Mouse (Mus musculus): Measurements from ENCODE around the gene Rtel1. TPM values are rescaled to one million over a fixed set of nuclear protein-coding genes. Genes with fewer than 3 reads are reported as not detected.

The Rtel1 gene
- polyA plus RNA-seq, 1 experiment from 2014 or later = 10.4 TPM

- no peak for TF ChIP-seq EP300 (IDR thresholded peaks at IDR 0.05)
- TF ChIP-seq CTCF (IDR thresholded peaks at IDR 0.05) = no peak
- ATAC-seq (no peak), DNase-seq (ENCODE audit: low spot score) (no peak)
- H3K27me3 ChIP-seq (replicated peaks; ENCODE audit: insufficient read depth, low read length) = no peaks in the 10 kb centered on the region
- H3K4me1 ChIP-seq (ENCODE audit: insufficient read depth, low read depth, low read length) = no peaks in the 10 kb centered on the region
- peaks cover 22% of the 10 kb centered on the region; the same call in 1 of the 2 replicates for H3K36me3 ChIP-seq (ENCODE audit: insufficient read depth, low read length)
- H3K9me3 ChIP-seq (ENCODE audit: low read length) = no peaks in the 10 kb centered on the region
- no peak overlapping the region for H3K4me2 ChIP-seq (replicated peaks; ENCODE audit: low read depth, low read length)
- H3K9ac ChIP-seq (replicated peaks; ENCODE audit: low read depth) = no peak overlapping the region
- WGBS = 92% methylated on average over 4 of the region's 4 CpGs
- H3K4me3 ChIP-seq (ENCODE audit: low read depth, low read length) = no peak overlapping the region
- H3K27ac ChIP-seq (ENCODE audit: low read length) = no peak overlapping the region
Observed at GRCm38 (mm10) chr2:181340426-181340825, 20.9 kb downstream of the Rtel1 start.

- Histone ChIP-seq H3K9ac (replicated peaks; ENCODE audit: low read depth) (no peak overlapping the region), H3K27ac (ENCODE audit: low read length) (no peak overlapping the region), H3K9me3 (ENCODE audit: low read length) (no peaks in the 10 kb centered on the region), H3K4me2 (replicated peaks; ENCODE audit: low read depth, low read length) (no peak overlapping the region), H3K36me3 (ENCODE audit: insufficient read depth, low read length) (peaks cover 13% of the 10 kb centered on the region; the same call in 1 of the 2 replicates), H3K27me3 (replicated peaks; ENCODE audit: insufficient read depth, low read length) (no peaks in the 10 kb centered on the region), H3K4me3 (ENCODE audit: low read depth, low read length) (no peak overlapping the region), H3K4me1 (ENCODE audit: insufficient read depth, low read depth, low read length) (no peaks in the 10 kb centered on the region)
- DNase-seq (ENCODE audit: low spot score) (no peak), ATAC-seq (no peak)
- TF ChIP-seq EP300 (IDR thresholded peaks at IDR 0.05) = no peak
- no peak for TF ChIP-seq CTCF (IDR thresholded peaks at IDR 0.05)
- WGBS = 89% methylated on average over 6 of the region's 6 CpGs
Observed at GRCm38 (mm10) chr2:181342766-181343165, 23.2 kb downstream of the Rtel1 start.

- H3K36me3 ChIP-seq (ENCODE audit: insufficient read depth, low read length) = peaks cover 40% of the 10 kb centered on the region
- DNase-seq (ENCODE audit: low spot score) (no peak), ATAC-seq (no peak)
- H3K4me2 ChIP-seq (replicated peaks; ENCODE audit: low read depth, low read length) = no peak overlapping the region
- no peak overlapping the region for H3K9ac ChIP-seq (replicated peaks; ENCODE audit: low read depth)
- 75% methylated on average over 3 of the region's 3 CpGs for WGBS
- no peak overlapping the region for H3K27ac ChIP-seq (ENCODE audit: low read length)
- H3K9me3 ChIP-seq (ENCODE audit: low read length) = no peaks in the 10 kb centered on the region
- no peak for TF ChIP-seq CTCF (IDR thresholded peaks at IDR 0.05)
- no peaks in the 10 kb centered on the region for H3K4me1 ChIP-seq (ENCODE audit: insufficient read depth, low read depth, low read length)
- H3K27me3 ChIP-seq (replicated peaks; ENCODE audit: insufficient read depth, low read length) = no peaks in the 10 kb centered on the region
- no peak overlapping the region for H3K4me3 ChIP-seq (ENCODE audit: low read depth, low read length)
Observed at GRCm38 (mm10) chr2:181356780-181357179, 37.2 kb downstream of the Rtel1 start.

GRCm38 (mm10) chr2:181363946-181364345 is 44.4 kb downstream of the Rtel1 start:
- DNase-seq (ENCODE audit: low spot score) (no peak), ATAC-seq (no peak)
- H3K9me3 ChIP-seq (ENCODE audit: low read length) = no peaks in the 10 kb centered on the region
- H3K27me3 ChIP-seq (replicated peaks; ENCODE audit: insufficient read depth, low read length) = no peaks in the 10 kb centered on the region
- H3K36me3 ChIP-seq (ENCODE audit: insufficient read depth, low read length) = peaks cover 26% of the 10 kb centered on the region
- no peak overlapping the region for H3K9ac ChIP-seq (replicated peaks; ENCODE audit: low read depth)
- peak overlapping the region; percentile 97; the same call in 1 of the 2 replicates for H3K4me2 ChIP-seq (replicated peaks; ENCODE audit: low read depth, low read length)
- peak overlapping the region; percentile 91; the same call in 1 of the 2 replicates for H3K4me3 ChIP-seq (ENCODE audit: low read depth, low read length)
- no peak for TF ChIP-seq EP300 (IDR thresholded peaks at IDR 0.05)
- no peak for TF ChIP-seq CTCF (IDR thresholded peaks at IDR 0.05)
- H3K27ac ChIP-seq (ENCODE audit: low read length) = no peak overlapping the region
- peaks cover 13% of the 10 kb centered on the region; the same call in 1 of the 2 replicates for H3K4me1 ChIP-seq (ENCODE audit: insufficient read depth, low read depth, low read length)
- whole genome bisulfite sequencing = 77% methylated on average over 3 of the region's 3 CpGs

GRCm38 (mm10) chr2:181364487-181364859 is 44.9 kb downstream of the Rtel1 start:
- Histone ChIP-seq H3K4me2 (replicated peaks; ENCODE audit: low read depth, low read length) (peak overlapping the region; percentile 97), H3K9ac (replicated peaks; ENCODE audit: low read depth) (peak overlapping the region; percentile 86), H3K4me1 (ENCODE audit: insufficient read depth, low read depth, low read length) (peaks cover 13% of the 10 kb centered on the region; the same call in 1 of the 2 replicates), H3K4me3 (ENCODE audit: low read depth, low read length) (peak overlapping the region; percentile 91), H3K36me3 (ENCODE audit: insufficient read depth, low read length) (peaks cover 21% of the 10 kb centered on the region), H3K27me3 (replicated peaks; ENCODE audit: insufficient read depth, low read length) (no peaks in the 10 kb centered on the region), H3K27ac (ENCODE audit: low read length) (peak overlapping the region; percentile 94), H3K9me3 (ENCODE audit: low read length) (no peaks in the 10 kb centered on the region)
- no peak for DNase-seq (ENCODE audit: low spot score)
- ATAC-seq = no peak
- WGBS = 7% methylated on average over 14 of the region's 14 CpGs
- TF ChIP-seq EP300 (IDR thresholded peaks at IDR 0.05) (no peak), CTCF (IDR thresholded peaks at IDR 0.05) (no peak)

- Histone ChIP-seq H3K4me1 (ENCODE audit: insufficient read depth, low read depth, low read length) (peaks cover 13% of the 10 kb centered on the region; the same call in 1 of the 2 replicates), H3K4me3 (ENCODE audit: low read depth, low read length) (peak within 1 kb of the TSS; percentile 91), H3K4me2 (replicated peaks; ENCODE audit: low read depth, low read length) (peak within 1 kb of the TSS; percentile 97), H3K36me3 (ENCODE audit: insufficient read depth, low read length) (peaks cover 15% of the 10 kb centered on the region; the same call in 1 of the 2 replicates), H3K9me3 (ENCODE audit: low read length) (no peaks in the 10 kb centered on the region), H3K27me3 (replicated peaks; ENCODE audit: insufficient read depth, low read length) (no peaks in the 10 kb centered on the region), H3K9ac (replicated peaks; ENCODE audit: low read depth) (peak within 1 kb of the TSS; percentile 86), H3K27ac (ENCODE audit: low read length) (peak within 1 kb of the TSS; percentile 94)
- WGBS = under 1% methylated on average over 65 of the region's 71 CpGs
- ATAC-seq (peak; percentile 96), DNase-seq (ENCODE audit: low spot score) (peak; percentile 96)
- TF ChIP-seq CTCF (IDR thresholded peaks at IDR 0.05) (peak; percentile 27), EP300 (IDR thresholded peaks at IDR 0.05) (no peak)
Observed at GRCm38 (mm10) chr2:181364860-181365596, 45.5 kb downstream of the Rtel1 start, which contains the start of the genes Zgpat and Arfrp1. Zgpat (plus strand) TSS chr2:181364928. Arfrp1 (minus strand) TSS chr2:181365404.
